Mouse (Mus musculus): ENCODE measurements around the gene Grik2. TPM values are rescaled to one million over a fixed set of nuclear protein-coding genes. Genes with fewer than 3 reads are reported as not detected.

Gene Grik2
- polyA plus RNA-seq (2017; shearing (Covaris generic)), result not detected

GRCm38 (mm10) chr10:49788381-49788906, at the start of gene Grik2:
Gene Grik2 (minus strand): TSS chr10:49788766.
- no peak for ATAC-seq

GRCm38 (mm10) chr10:49834392-49834791, 45.8 kb upstream of the Grik2 start:
- ATAC-seq, result no peak

GRCm38 (mm10) chr10:49807276-49807675, 18.7 kb upstream of the Grik2 start:
- no peak for ATAC-seq

DNA sequence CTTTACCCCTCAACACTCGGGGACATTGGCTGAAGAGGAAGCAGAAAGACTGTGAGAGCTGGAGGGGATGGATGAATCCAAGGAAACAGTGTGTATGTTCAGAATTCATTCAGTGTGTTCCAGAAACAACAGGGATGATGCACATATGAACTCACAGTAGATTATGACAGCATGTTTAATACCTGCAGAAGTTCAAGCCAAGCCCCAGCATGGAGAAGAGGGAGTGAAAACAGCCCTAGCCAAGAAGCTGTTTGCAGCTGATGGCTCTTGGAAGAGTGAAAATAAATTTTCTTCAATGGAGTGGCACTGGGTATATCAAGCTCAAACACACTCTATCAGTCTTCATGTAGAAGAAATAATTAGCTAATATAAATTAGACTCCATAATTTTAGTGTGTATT, 12.4 kb upstream of the Grik2 start:
- no peak for ATAC-seq

GRCm38 (mm10) chr10:49794129-49794528, 5.6 kb upstream of the Grik2 start:
- no peak for ATAC-seq

- ATAC-seq, result no peak
Measured at GRCm38 (mm10) chr10:49790326-49790725, 1.8 kb upstream of the Grik2 start.

- no peak for ATAC-seq
Measured at GRCm38 (mm10) chr10:49789711-49790110, 1.1 kb upstream of the Grik2 start.

- no peak for ATAC-seq
Measured at GRCm38 (mm10) chr10:49788914-49789313, 348 bp upstream of the Grik2 start.

- no peak for ATAC-seq
Measured at GRCm38 (mm10) chr10:49786630-49787029, 1.9 kb downstream of the Grik2 start.

- no peak for ATAC-seq
Measured at GRCm38 (mm10) chr10:49785477-49785876, 3.1 kb downstream of the Grik2 start.

- no peak for ATAC-seq
Measured at GRCm38 (mm10) chr10:49784831-49785230, 3.7 kb downstream of the Grik2 start.

DNA sequence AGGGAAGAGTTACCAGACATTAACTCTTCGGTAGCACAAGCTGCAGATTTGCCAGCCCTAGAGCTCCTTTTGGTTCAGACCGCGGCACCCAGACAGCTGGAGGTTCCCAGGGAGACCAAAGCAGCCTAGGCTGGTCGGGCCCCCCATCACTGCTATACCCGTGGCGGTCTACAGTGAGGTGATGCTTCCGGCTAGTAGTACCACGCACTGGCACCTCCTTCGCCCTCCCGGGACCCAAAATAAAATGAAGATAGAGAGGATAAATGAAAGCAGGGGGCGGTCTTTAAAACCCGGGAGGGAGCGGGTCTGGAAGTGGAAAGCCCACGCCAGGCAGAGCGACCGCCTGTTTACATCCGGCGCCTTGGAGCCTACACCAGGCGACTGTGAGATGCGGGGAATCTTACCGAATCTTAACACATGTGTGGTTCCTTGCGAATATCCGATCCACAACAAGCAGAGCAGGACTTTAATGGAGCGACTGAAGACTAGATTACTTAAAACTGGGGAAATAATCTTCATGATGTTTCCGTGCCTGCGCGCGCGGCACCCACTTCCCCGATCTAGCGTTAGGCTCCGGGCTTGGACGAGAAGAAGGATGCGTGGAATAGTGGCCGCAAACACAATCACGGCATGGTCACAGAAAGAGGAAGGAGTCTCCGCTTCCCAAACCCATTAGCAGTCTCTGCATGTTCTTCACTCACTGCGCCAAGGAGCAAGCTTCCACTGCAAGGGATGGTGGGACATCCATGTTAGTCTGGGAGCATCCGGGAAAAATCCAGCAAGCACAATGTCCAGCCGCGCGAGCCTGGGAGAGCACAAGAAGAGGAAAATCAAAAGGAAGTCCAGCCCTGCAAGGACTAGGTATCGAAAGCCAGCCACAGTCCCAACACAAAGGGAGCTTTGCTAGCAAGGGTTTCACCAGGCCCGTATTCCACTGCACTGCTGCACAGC, 5.5 kb downstream of the Grik2 start:
- ATAC-seq, result no peak

DNA sequence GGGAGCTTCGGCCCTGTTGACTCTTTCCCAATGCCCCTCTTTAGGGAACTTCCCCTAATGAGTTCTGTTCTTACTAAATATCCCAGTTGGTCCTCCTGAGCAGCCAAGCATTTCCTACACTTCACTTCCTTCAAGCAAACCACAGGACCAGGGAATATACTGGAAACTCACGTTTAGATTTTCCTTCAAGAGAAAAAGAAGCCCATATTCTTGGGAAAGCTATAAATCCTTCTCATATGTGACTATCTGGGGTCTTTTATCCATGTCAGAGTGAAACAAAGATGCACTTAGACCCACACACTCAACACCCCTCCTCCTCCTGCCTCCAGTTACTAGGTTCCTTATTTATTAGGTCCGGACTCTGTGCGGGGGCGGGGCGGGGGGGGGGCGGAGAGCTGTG, 6.5 kb downstream of the Grik2 start:
- ATAC-seq, result no peak

DNA sequence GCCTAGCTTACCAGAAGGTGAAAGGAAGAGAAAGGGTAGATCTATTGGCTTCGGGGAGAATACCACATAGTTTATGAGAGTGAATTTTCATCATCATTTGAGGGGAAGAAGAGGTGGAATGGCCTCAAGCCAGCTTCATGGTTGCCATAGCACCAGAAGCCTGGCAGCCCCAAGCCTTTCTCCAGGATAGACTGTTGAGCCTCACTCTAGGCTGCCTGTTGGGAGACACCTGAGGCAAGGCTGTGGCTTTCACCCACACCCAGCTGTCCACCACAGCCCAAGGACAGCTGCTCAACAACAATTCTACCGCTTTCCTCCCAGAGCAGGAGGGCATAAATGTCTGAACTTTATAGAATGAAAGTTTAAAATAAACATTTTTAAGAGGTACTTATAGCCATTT, 8.1 kb downstream of the Grik2 start:
- no peak for ATAC-seq

DNA sequence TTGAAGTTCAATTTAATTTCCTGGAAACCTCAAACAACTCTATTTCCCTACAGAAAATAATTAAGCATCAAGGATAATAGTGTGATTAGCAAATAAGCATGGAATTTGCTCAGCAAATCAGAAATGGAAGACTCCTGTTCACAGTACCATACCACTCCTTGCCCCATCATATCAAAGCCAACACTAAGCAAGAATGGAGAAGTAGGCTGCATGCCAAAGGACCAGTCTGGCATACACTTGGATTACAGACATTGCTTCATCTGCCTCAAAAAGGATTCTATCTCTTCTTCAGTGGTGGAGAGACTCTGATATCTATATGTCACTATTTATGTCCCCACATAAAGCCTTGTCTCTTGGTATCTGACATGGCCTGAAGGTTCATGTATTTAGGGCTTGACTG, 19.7 kb downstream of the Grik2 start:
- ATAC-seq, result no peak

- no peak for ATAC-seq
Measured at GRCm38 (mm10) chr10:49767556-49767955, 21.0 kb downstream of the Grik2 start.

DNA sequence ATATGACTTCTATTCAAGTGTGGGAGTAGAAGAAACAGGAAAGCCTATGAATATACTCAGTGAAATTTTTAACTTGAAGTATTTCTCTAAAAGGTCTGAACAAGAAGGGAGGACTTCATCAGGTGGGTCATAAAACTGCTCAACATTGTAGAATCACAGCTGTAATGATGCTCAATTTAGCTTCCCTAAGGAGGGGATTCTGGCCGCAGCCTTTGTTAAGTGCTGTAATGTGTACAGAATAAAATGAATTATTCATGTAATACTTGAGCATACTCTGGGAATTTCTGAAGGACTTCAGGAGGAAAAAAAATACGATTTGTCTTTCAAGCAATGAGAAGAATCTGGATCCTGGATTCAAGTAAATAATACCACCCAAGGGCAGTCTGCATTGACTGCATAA, 26.0 kb downstream of the Grik2 start:
- no peak for ATAC-seq

GRCm38 (mm10) chr10:49751769-49752168, 36.8 kb downstream of the Grik2 start:
- no peak for ATAC-seq

DNA sequence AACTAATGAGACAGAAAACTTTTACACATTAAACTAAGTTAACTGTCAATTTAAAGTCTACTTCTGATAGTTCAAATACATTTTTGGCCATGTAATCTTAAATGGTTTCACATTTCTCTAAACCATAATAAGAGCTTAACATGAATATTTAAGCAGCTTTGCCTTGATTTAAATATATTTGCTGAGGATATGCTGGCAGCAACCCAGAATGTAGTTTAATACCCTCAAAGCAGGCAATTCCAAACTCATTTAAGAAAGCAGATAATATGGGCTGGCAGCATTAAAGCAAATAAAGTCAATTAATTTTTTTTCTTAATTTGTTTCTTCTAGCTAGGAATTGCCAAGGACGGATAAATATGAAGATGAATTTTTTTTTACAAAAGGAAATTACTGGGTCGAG, 56.7 kb downstream of the Grik2 start:
- no peak for ATAC-seq

DNA sequence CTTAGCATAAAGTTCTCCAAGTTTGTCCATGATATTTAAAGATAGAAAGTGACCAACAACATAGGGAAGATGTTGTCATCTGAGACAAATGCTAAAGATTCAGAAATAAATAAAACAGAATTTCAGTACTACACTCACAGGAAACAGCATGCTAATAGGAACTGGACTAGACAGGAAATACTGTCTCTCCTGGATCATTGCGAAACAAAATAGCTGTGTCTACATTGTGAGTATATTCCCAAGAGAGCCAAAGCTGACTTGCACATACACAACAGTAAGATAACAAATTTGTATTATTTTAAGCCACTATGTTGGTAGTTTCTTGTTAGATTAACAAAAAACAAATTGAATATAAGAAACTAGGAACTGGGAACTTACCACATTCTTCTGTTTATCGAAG, 64.9 kb downstream of the Grik2 start:
- no peak for ATAC-seq

- ATAC-seq, result no peak
Measured at GRCm38 (mm10) chr10:49716856-49717255, 71.7 kb downstream of the Grik2 start.

DNA sequence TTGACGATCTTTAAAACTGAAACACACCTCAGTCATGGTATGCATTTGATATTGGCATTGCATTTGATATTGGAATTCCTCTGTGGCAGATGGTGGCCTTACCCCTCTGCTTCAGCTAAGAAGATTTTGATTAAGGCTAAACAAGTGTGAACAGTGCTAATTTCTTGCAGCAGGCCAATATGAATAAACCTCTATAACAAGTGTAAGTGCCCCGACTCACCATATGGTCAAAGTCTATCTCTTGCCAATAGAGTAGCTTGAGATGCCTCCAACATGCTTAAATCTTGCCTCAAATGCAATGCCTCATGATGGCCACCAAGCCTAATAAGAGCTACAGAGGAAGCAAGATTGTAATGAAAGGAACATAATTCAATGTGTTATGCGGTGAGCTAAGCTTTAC, 78.8 kb downstream of the Grik2 start:
- no peak for ATAC-seq

DNA sequence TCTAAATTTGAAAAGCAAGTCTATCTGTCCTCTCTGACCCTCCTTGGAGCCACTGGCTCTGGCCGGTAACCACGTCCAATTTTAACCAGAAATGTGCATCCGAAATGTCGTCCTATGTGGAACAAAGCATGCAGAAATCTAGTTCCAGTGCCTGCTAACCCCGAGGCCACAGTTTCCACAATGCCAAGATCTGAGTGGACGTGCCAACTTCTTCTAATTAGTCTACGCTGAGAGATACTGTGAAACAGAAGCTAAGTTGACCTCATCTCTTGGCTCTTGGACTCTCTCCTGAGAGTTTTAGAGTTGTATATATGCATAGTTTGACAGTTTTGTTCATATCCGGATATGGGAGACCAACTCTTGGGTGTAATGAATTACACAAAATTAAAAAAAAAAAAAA, 84.1 kb downstream of the Grik2 start:
- no peak for ATAC-seq

DNA sequence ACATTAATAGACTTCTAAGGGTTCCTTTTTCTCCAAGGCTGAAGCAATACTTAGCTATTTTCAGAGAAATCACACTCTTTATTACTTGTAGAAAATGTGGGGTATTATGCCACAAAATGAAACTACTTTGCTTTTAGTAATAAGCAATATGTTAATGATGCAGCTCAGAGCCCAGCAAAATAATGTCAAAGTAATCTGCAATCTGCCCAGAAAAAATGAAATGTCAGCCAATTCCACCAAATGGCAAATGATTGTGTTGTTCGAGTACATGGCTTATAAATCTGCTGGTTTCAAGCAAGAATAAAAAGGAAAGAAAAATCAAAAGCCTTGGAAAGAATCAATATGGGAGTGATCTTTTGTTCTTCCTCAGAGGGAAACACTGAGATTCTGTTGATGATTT, 136.2 kb downstream of the Grik2 start:
- no peak for ATAC-seq

Measured in activated CD4-positive, CD25-positive, alpha-beta regulatory T cell, adult 4 months (primary cell).